Mouse (Mus musculus) thymus, adult 2 months (tissue): ENCODE measurements around the gene Bax.
"Not testable (repeated sequence)": the region's sequence is repeated elsewhere in the genome, so short reads cannot be mapped to it uniquely, and the experiment has no call there.

Experiments used
- CTCF ChIP-seq: fragments of 200-500 bp; IDR thresholded peaks from 2 replicates; pipeline ENCODE4 v1.5.1; 2012; ENCODE audit warnings: mild to moderate bottlenecking, control low read depth, low read length, moderate library complexity, borderline replicate concordance; ENCODE audit not compliant: control insufficient read depth, poor library complexity, insufficient read depth; ENCODE audit errors: extremely low read depth
- POLR2A ChIP-seq: fragments of 200-500 bp; IDR thresholded peaks from 2 replicates; pipeline ENCODE4 v1.6.1; 2012; ENCODE audit warnings: mild to moderate bottlenecking, low read length, control low read depth, moderate library complexity; ENCODE audit not compliant: control insufficient read depth, poor library complexity, insufficient read depth; ENCODE audit errors: extremely low read depth

DNA sequence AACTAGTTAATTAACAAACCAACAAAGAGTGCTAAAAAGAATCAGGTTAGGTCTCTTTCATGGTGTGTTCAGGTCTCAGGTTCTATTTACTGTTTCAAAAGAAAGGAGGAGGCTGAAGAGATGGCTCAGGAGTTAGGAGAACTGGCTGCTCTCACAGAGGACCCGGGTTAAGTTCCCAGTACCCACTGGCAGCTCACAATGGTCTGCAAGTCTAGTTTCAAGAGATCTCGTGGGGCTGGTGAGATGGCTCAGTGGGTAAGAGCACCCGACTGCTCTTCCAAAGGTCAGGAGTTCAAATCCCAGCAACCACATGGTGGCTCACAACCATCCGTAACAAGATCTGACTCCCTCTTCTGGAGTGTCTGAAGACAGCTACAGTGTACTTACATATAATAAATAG is 13.6 kb upstream of the Bax start:
- TF ChIP-seq POLR2A, CTCF: not testable (repeated sequence)
